Comparison of ENCODE assay signal across 17 mouse cellular contexts in the genomic region with DNA sequence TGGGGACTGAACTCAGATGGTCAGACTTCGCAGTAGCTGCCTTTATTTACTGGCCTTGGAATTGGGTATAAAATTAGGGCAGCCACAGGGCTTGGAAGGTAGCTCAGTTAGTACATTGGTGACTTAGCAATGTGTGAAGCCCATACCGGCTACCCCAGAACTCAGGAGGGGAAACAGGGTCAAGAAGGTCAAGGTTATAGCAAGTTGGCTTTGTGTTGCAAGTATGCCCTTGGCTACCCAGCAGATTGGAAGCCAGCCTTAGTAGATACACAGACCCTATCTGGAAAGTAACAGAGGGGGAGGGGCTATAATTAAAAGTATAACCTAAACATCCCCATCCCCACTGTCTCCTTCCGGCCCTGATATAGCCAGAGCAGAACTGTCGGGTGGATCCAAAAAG.
"Had no signal": no experiment of that assay in that cellular context is flagged by ENCODE, and none has a peak within 500 bp of the region (broad histone marks: within the 10 kb centered on the region; RNA-seq: fewer than 3 reads in every experiment).

No protein-coding gene starts in this region.

- H3K27ac ChIP-seq: lung, embryonic 15.5 days; macrophage; midbrain, embryonic 13.5 days; midbrain, embryonic 15.5 days; neural tube, embryonic 12.5 days; stomach, embryonic 15.5 days had no signal

- H3K4me2 ChIP-seq: lung, embryonic 15.5 days; midbrain, embryonic 11.5 days; midbrain, embryonic 13.5 days; midbrain, embryonic 15.5 days; neural tube, embryonic 12.5 days; stomach, embryonic 15.5 days had no signal

- H3K27me3 ChIP-seq: lung, embryonic 15.5 days; megakaryocyte, embryonic 14.5 days; midbrain, embryonic 15.5 days; neural tube, embryonic 12.5 days; stomach, embryonic 15.5 days had no signal

- H3K9me3 ChIP-seq: lung, embryonic 15.5 days; megakaryocyte, embryonic 14.5 days; midbrain, embryonic 13.5 days; midbrain, embryonic 15.5 days; neural tube, embryonic 12.5 days; stomach, embryonic 15.5 days had no signal

- DNase-seq: liver, postnatal 0 days; lung, adult 2 months; lung, postnatal 14 days; lung, postnatal 36 days; right cerebral cortex, postnatal 14 days; thymus, adult 18-20 months; thymus, postnatal 14 days; thymus, postnatal 36 days had no signal

- ATAC-seq: liver, postnatal 0 days; lung, postnatal 0 days; midbrain, embryonic 13.5 days; midbrain, embryonic 15.5 days had no signal

- H3K36me3 ChIP-seq: lung, embryonic 15.5 days; midbrain, embryonic 13.5 days; midbrain, embryonic 15.5 days; neural tube, embryonic 12.5 days; stomach, embryonic 15.5 days had no signal

- H3K9ac ChIP-seq: liver, postnatal 0 days; lung, embryonic 15.5 days; midbrain, embryonic 13.5 days; midbrain, embryonic 15.5 days; neural tube, embryonic 12.5 days; stomach, embryonic 15.5 days had no signal

- H3K4me3 ChIP-seq: lung, embryonic 15.5 days; megakaryocyte, embryonic 14.5 days; midbrain, embryonic 13.5 days; midbrain, embryonic 15.5 days; neural tube, embryonic 12.5 days; stomach, embryonic 15.5 days had no signal
